ENCODE assay signal across 10 mouse cellular contexts in genomic region chr11:6406251-6407161, GRCm38 (mm10). TPM values are rescaled to one million over a fixed set of nuclear protein-coding genes. Genes with fewer than 3 reads are reported as not detected.
DNase-seq lines count a peak whose midpoint lies in the region; ATAC-seq lines count a peak whose summit lies in the region.
"Had no signal": no experiment of that assay in that cellular context is flagged by ENCODE, and none has a peak within 500 bp of the region (broad histone marks: within the 10 kb centered on the region; RNA-seq: fewer than 3 reads in every experiment).

No protein-coding gene starts in this region.

- H3K4me2 ChIP-seq in lung, embryonic 15.5 days: no peak overlapping the region; the same call in 1 of the 2 replicates
- H3K4me2 ChIP-seq: liver, embryonic 13.5 days had no signal

- H3K4me1 ChIP-seq in embryonic facial prominence, embryonic 10.5 days: peaks cover 32% of the 10 kb centered on the region
- H3K4me1 ChIP-seq in lung, embryonic 15.5 days: peaks cover 33% of the 10 kb centered on the region

- peak overlapping the region; percentile 79 for H3K27ac ChIP-seq in embryonic facial prominence, embryonic 10.5 days (replicated peaks)
- H3K27ac ChIP-seq in lung, embryonic 15.5 days: peak overlapping the region; percentile 81
- H3K27ac ChIP-seq: liver, embryonic 13.5 days had no signal

- H3K4me3 ChIP-seq in embryonic facial prominence, embryonic 10.5 days: peak overlapping the region; percentile 36
- H3K4me3 ChIP-seq in lung, embryonic 15.5 days: no peak overlapping the region
- H3K4me3 ChIP-seq: liver, embryonic 13.5 days had no signal

- DNase-seq in right cerebral cortex, adult 18-20 months: peak; percentile 73
- no peak for DNase-seq in right cerebral cortex, postnatal 4 days
- DNase-seq in embryonic facial prominence, embryonic 10.5 days (ENCODE audit: low spot score): peak; percentile 83
- DNase-seq in heart, adult 9 months (ENCODE audit: low spot score in 2 of 2): peak; percentile 80 to 81
- DNase-seq in kidney, adult 8-10 months: peak; percentile 84 to 91
- DNase-seq in right cerebral cortex, postnatal 25 days: peak; percentile 57
- DNase-seq: liver, embryonic 13.5 days had no signal

- no peaks in the 10 kb centered on the region for H3K27me3 ChIP-seq in embryonic facial prominence, embryonic 10.5 days (replicated peaks; ENCODE audit: low read depth, poor library complexity, severe bottlenecking)
- no peaks in the 10 kb centered on the region for H3K27me3 ChIP-seq in lung, embryonic 15.5 days
- H3K27me3 ChIP-seq: liver, embryonic 13.5 days had no signal

- H3K36me3 ChIP-seq in embryonic facial prominence, embryonic 10.5 days (replicated peaks): peaks cover 55% of the 10 kb centered on the region
- H3K36me3 ChIP-seq in lung, embryonic 15.5 days: peaks cover 40% of the 10 kb centered on the region

- 0 out of 2 replicates have a peak overlapping the region, but pooled peaks have one; percentile 16 for H3K9ac ChIP-seq in lung, embryonic 15.5 days

- no peaks in the 10 kb centered on the region for H3K9me3 ChIP-seq in embryonic facial prominence, embryonic 10.5 days
- H3K9me3 ChIP-seq in lung, embryonic 15.5 days: no peaks in the 10 kb centered on the region
- H3K9me3 ChIP-seq: G1E; liver, embryonic 13.5 days had no signal

- peak; percentile 56; the same call in 1 of the 2 replicates for ATAC-seq in lung, embryonic 15.5 days (ENCODE audit: borderline replicate concordance, extremely low read depth, low FRiP score, low TSS enrichment)
- no peak for ATAC-seq in monocyte, adult 5-6 weeks (replicated peaks; ENCODE audit: insufficient number of reproducible peaks, low FRiP score, low TSS enrichment, poor library complexity, severe bottlenecking)

- WGBS in embryonic facial prominence, embryonic 10.5 days: 33% methylated on average over 14 of the region's 14 CpGs
- 25% methylated on average over 14 of the region's 14 CpGs for WGBS in lung, embryonic 15.5 days

RNA-seq across cellular contexts. Expression of gene Ppia, which starts 8.7 kb away (rescaled TPM):
- polyA plus RNA-seq in embryonic facial prominence, embryonic 10.5 days (2016; fragmentation: Nextera tagmentation; extraction: Ambion mirVana): 6,156 and 6,219 TPM in 2 replicates
- polyA plus RNA-seq in lung, embryonic 15.5 days (2015; fragmentation: Nextera tagmentation; extraction: Ambion mirVana): 6,112 and 6,204 TPM in 2 replicates
- 917 to 1,280 TPM (median 1,115 TPM) in 3 replicates for total RNA-seq in monocyte, adult 5-6 weeks (2017)

RNA-seq across cellular contexts. Expression of gene Zmiz2, which starts 17.6 kb away (rescaled TPM):
- 13.1 and 13.6 TPM in 2 replicates for polyA plus RNA-seq in embryonic facial prominence, embryonic 10.5 days (2016; fragmentation: Nextera tagmentation; extraction: Ambion mirVana)
- polyA plus RNA-seq in lung, embryonic 15.5 days (2015; fragmentation: Nextera tagmentation; extraction: Ambion mirVana): 10.7 and 10.9 TPM in 2 replicates
- total RNA-seq in monocyte, adult 5-6 weeks (2017): 11.9 to 27.0 TPM (median 16.3 TPM) in 3 replicates

RNA-seq across cellular contexts. Expression of gene H2afv, which starts 37.7 kb away (rescaled TPM):
- 746 and 786 TPM in 2 replicates for polyA plus RNA-seq in embryonic facial prominence, embryonic 10.5 days (2016; fragmentation: Nextera tagmentation; extraction: Ambion mirVana)
- polyA plus RNA-seq in lung, embryonic 15.5 days (2015; fragmentation: Nextera tagmentation; extraction: Ambion mirVana): 540 and 574 TPM in 2 replicates
- total RNA-seq in monocyte, adult 5-6 weeks (2017): 31.2 to 51.6 TPM (median 37.9 TPM) in 3 replicates
